In the genomic region with DNA sequence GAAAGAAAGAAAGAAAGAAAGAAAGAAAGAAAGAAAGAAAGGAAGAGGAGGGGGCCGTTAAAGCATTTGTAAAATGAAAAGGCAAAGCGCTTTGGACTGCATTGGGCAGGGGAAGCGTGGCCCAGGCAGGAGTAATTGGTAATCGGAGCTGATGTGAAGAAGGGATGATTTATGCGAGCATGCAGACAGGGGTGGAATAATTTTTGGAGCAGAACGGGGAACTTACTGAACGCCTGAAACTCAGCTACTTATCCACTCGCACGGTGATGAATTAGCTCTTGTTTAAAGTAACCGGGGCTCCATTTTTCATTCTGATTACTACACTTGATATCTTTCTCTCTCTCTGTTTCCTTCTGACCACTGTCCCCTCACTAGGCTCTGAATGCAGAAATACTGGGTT, we compare ENCODE assay signal across 26 mouse cellular contexts.
"Had no signal": no experiment of that assay in that cellular context is flagged by ENCODE, and none has a peak within 500 bp of the region (broad histone marks: within the 10 kb centered on the region; RNA-seq: fewer than 3 reads in every experiment).

No protein-coding gene starts in this region.

- H3K36me3 ChIP-seq: heart, embryonic 10.5 days; heart, embryonic 12.5 days; hindbrain, embryonic 12.5 days; hindbrain, embryonic 15.5 days; intestine, embryonic 15.5 days; limb, embryonic 10.5 days; limb, embryonic 12.5 days; liver, embryonic 13.5 days; liver, embryonic 15.5 days had no signal

- H3K9ac ChIP-seq: heart, embryonic 12.5 days; hindbrain, embryonic 12.5 days; hindbrain, embryonic 15.5 days; intestine, embryonic 15.5 days; limb, embryonic 12.5 days; liver, embryonic 13.5 days; liver, embryonic 15.5 days had no signal

- H3K27me3 ChIP-seq: hindbrain, embryonic 12.5 days; hindbrain, embryonic 15.5 days; intestine, embryonic 15.5 days; liver, embryonic 13.5 days; liver, embryonic 15.5 days had no signal

- H3K4me1 ChIP-seq: heart, embryonic 10.5 days; heart, embryonic 12.5 days; intestine, embryonic 15.5 days; limb, embryonic 10.5 days; limb, embryonic 12.5 days; liver, embryonic 13.5 days; liver, embryonic 15.5 days had no signal

- H3K4me2 ChIP-seq: heart, embryonic 12.5 days; hindbrain, embryonic 12.5 days; hindbrain, embryonic 15.5 days; intestine, embryonic 15.5 days; limb, embryonic 12.5 days; liver, embryonic 11.5 days; liver, embryonic 13.5 days; liver, embryonic 15.5 days had no signal

- ATAC-seq: forebrain, embryonic 16.5 days; inflammation-experienced regulatory T-cells, adult 6 months; intestine, embryonic 15.5 days; intestine, postnatal 0 days had no signal

- H3K4me3 ChIP-seq: gastrocnemius, adult 2 months; heart, embryonic 10.5 days; heart, embryonic 12.5 days; hindbrain, embryonic 12.5 days; hindbrain, embryonic 15.5 days; intestine, embryonic 15.5 days; layer of hippocampus, adult 2 months; left cerebral cortex, adult 2 months; limb, embryonic 10.5 days; limb, embryonic 12.5 days; liver, embryonic 13.5 days; liver, embryonic 15.5 days had no signal

- DNase-seq: gastrocnemius, adult 2 months; gastrocnemius, postnatal 10 days; gastrocnemius, postnatal 25 days; heart, adult 18-20 months; heart, postnatal 10 days; heart, postnatal 4 days; kidney, adult 18-20 months; kidney, adult 8-10 months; kidney, postnatal 10 days; kidney, postnatal 4 days; liver; liver, embryonic 13.5 days had no signal

- H3K27ac ChIP-seq: gastrocnemius, adult 2 months; heart, embryonic 10.5 days; hindbrain, embryonic 12.5 days; hindbrain, embryonic 15.5 days; intestine, embryonic 15.5 days; layer of hippocampus, adult 2 months; left cerebral cortex, adult 2 months; limb, embryonic 10.5 days; limb, embryonic 12.5 days; liver, embryonic 13.5 days; liver, embryonic 15.5 days had no signal

- H3K9me3 ChIP-seq: heart, embryonic 10.5 days; heart, embryonic 12.5 days; hindbrain, embryonic 12.5 days; hindbrain, embryonic 15.5 days; intestine, embryonic 15.5 days; limb, embryonic 10.5 days; limb, embryonic 12.5 days; liver, embryonic 13.5 days; liver, embryonic 15.5 days had no signal
